Mouse (Mus musculus): ENCODE data around the gene Ankfn1. TPM values are rescaled to one million over a fixed set of nuclear protein-coding genes. Genes with fewer than 3 reads are reported as not detected.

The Ankfn1 gene
- polyA plus RNA-seq, 1 experiment from 2014 or later = not detected

GRCm38 (mm10) chr11:89465381-89465780 is 312.1 kb downstream of the Ankfn1 start:
- no peaks in the 10 kb centered on the region for H3K27me3 ChIP-seq
- ChIA-PET CTCF (no interaction called here), POLR2A (no interaction called here)
- in situ Hi-C loops (cut with MboI; ENCODE audit: low pct_unique_long_range_greater_than_20kb) = no loop called here
- ATAC-seq (no peak), DNase-seq (ENCODE audit: low read depth, low spot score) (no peak)
- TF ChIP-seq CTCF (IDR thresholded peaks at IDR 0.05) = no peak

GRCm38 (mm10) chr11:89462216-89462615 is 315.2 kb downstream of the Ankfn1 start:
- ChIA-PET POLR2A (no interaction called here), CTCF (no interaction called here)
- no peaks in the 10 kb centered on the region for H3K27me3 ChIP-seq
- in situ Hi-C loops (cut with MboI; ENCODE audit: low pct_unique_long_range_greater_than_20kb) = no loop called here
- TF ChIP-seq CTCF (IDR thresholded peaks at IDR 0.05) = no peak
- no peak for DNase-seq (ENCODE audit: low read depth, low spot score)
- ATAC-seq = no peak

GRCm38 (mm10) chr11:89459437-89459836 is 318.0 kb downstream of the Ankfn1 start:
- CTCF ChIA-PET = no interaction called here
- no peak for DNase-seq (ENCODE audit: low read depth, low spot score)
- TF ChIP-seq CTCF (IDR thresholded peaks at IDR 0.05) = no peak
- POLR2A ChIA-PET = no interaction called here
- in situ Hi-C loops (cut with MboI; ENCODE audit: low pct_unique_long_range_greater_than_20kb) = no loop called here
- H3K27me3 ChIP-seq = no peaks in the 10 kb centered on the region
- no peak for ATAC-seq

- H3K27me3 ChIP-seq = no peaks in the 10 kb centered on the region
- CTCF ChIA-PET = interaction anchor here (1.0 kb wide), 1 partner anchor 12 kb away, joined by 3 read pairs; no protein-coding TSS in a partner anchor
- in situ Hi-C loops (cut with MboI; ENCODE audit: low pct_unique_long_range_greater_than_20kb) = no loop called here
- TF ChIP-seq CTCF (IDR thresholded peaks at IDR 0.05) = no peak
- POLR2A ChIA-PET = no interaction called here
- DNase-seq (ENCODE audit: low read depth, low spot score) = no peak
- no peak for ATAC-seq
Measured at GRCm38 (mm10) chr11:89455647-89456231, 321.7 kb downstream of the Ankfn1 start.

GRCm38 (mm10) chr11:89454702-89455101 is 322.8 kb downstream of the Ankfn1 start:
- ChIA-PET CTCF (interaction anchor here (0.7 kb wide), 1 partner anchor 305 kb away, joined by 3 read pairs; no protein-coding TSS in a partner anchor), POLR2A (no interaction called here)
- no peaks in the 10 kb centered on the region for H3K27me3 ChIP-seq
- no peak for ATAC-seq
- DNase-seq (ENCODE audit: low read depth, low spot score) = no peak
- no peak for TF ChIP-seq CTCF (IDR thresholded peaks at IDR 0.05)
- in situ Hi-C loops (cut with MboI; ENCODE audit: low pct_unique_long_range_greater_than_20kb) = no loop called here

GRCm38 (mm10) chr11:89452862-89453261 is 324.6 kb downstream of the Ankfn1 start:
- CTCF ChIA-PET = no interaction called here
- ATAC-seq = no peak
- H3K27me3 ChIP-seq = peaks cover 3% of the 10 kb centered on the region
- no peak for TF ChIP-seq CTCF (IDR thresholded peaks at IDR 0.05)
- in situ Hi-C loops (cut with MboI; ENCODE audit: low pct_unique_long_range_greater_than_20kb) = no loop called here
- no peak for DNase-seq (ENCODE audit: low read depth, low spot score)
- POLR2A ChIA-PET = no interaction called here

GRCm38 (mm10) chr11:89450406-89450805 is 327.0 kb downstream of the Ankfn1 start:
- in situ Hi-C loops (cut with MboI; ENCODE audit: low pct_unique_long_range_greater_than_20kb) = no loop called here
- ATAC-seq (no peak), DNase-seq (ENCODE audit: low read depth, low spot score) (no peak)
- TF ChIP-seq CTCF (IDR thresholded peaks at IDR 0.05) = no peak
- ChIA-PET POLR2A (no interaction called here), CTCF (interaction anchor here (1.0 kb wide), 1 partner anchor 15 kb away, joined by 3 read pairs; no protein-coding TSS in a partner anchor)
- peaks cover 6% of the 10 kb centered on the region for H3K27me3 ChIP-seq

- DNase-seq (ENCODE audit: low read depth, low spot score) (no peak), ATAC-seq (no peak)
- in situ Hi-C loops (cut with MboI; ENCODE audit: low pct_unique_long_range_greater_than_20kb) = no loop called here
- ChIA-PET POLR2A (no interaction called here), CTCF (no interaction called here)
- peaks cover 6% of the 10 kb centered on the region for H3K27me3 ChIP-seq
- TF ChIP-seq CTCF (IDR thresholded peaks at IDR 0.05) = no peak
Measured at GRCm38 (mm10) chr11:89448986-89449385, 328.5 kb downstream of the Ankfn1 start.

GRCm38 (mm10) chr11:89447477-89447876 is 330.0 kb downstream of the Ankfn1 start:
- ChIA-PET POLR2A (no interaction called here), CTCF (no interaction called here)
- TF ChIP-seq CTCF (IDR thresholded peaks at IDR 0.05) = no peak
- H3K27me3 ChIP-seq = peaks cover 6% of the 10 kb centered on the region
- DNase-seq (ENCODE audit: low read depth, low spot score) (no peak), ATAC-seq (no peak)
- in situ Hi-C loops (cut with MboI; ENCODE audit: low pct_unique_long_range_greater_than_20kb) = no loop called here

- in situ Hi-C loops (cut with MboI; ENCODE audit: low pct_unique_long_range_greater_than_20kb) = no loop called here
- CTCF ChIA-PET = no interaction called here
- no peak for DNase-seq (ENCODE audit: low read depth, low spot score)
- no peak for TF ChIP-seq CTCF (IDR thresholded peaks at IDR 0.05)
- ATAC-seq = no peak
- H3K27me3 ChIP-seq = no peaks in the 10 kb centered on the region
- POLR2A ChIA-PET = no interaction called here
Measured at GRCm38 (mm10) chr11:89440566-89440965, 336.9 kb downstream of the Ankfn1 start.

GRCm38 (mm10) chr11:89424358-89424757 is 353.1 kb downstream of the Ankfn1 start:
- H3K27me3 ChIP-seq = no peaks in the 10 kb centered on the region
- TF ChIP-seq CTCF (IDR thresholded peaks at IDR 0.05) = peak; percentile 58
- in situ Hi-C loops (cut with MboI; ENCODE audit: low pct_unique_long_range_greater_than_20kb) = loop anchor here (10.0 kb wide), 1 partner anchor 290 kb away; no protein-coding TSS in a partner anchor
- no peak for ATAC-seq
- ChIA-PET POLR2A (no interaction called here), CTCF (no interaction called here)
- no peak for DNase-seq (ENCODE audit: low read depth, low spot score)

- POLR2A ChIA-PET = no interaction called here
- ATAC-seq (no peak), DNase-seq (ENCODE audit: low read depth, low spot score) (no peak)
- H3K27me3 ChIP-seq = no peaks in the 10 kb centered on the region
- CTCF ChIA-PET = no interaction called here
- TF ChIP-seq CTCF (IDR thresholded peaks at IDR 0.05) = no peak
- in situ Hi-C loops (cut with MboI; ENCODE audit: low pct_unique_long_range_greater_than_20kb) = loop anchor here (10.0 kb wide), 1 partner anchor 292 kb away; no protein-coding TSS in a partner anchor
Measured at GRCm38 (mm10) chr11:89422637-89423036, 354.8 kb downstream of the Ankfn1 start.
